Mouse (Mus musculus) MEL (cell line): ENCODE data around the gene Mbd3.

Experiments
- E2F4 ChIP-seq: IDR thresholded peaks from 2 replicates; pipeline ENCODE4 v1.6.1; 2011; ENCODE audit warnings: low read depth, low read length, improper control_type of control experiment, borderline replicate concordance
- EP300 ChIP-seq, 2 experiments: IDR thresholded peaks; 2 replicates each; pipeline ENCODE4 v1.6.1; 2011; ENCODE audit warnings: improper control_type of control experiment in 2 of 2, low read length in 2 of 2, low read depth in 1 of 2, mild to moderate bottlenecking in 1 of 2
- POLR2A ChIP-seq, 2 experiments: IDR thresholded peaks; 2 replicates each; pipeline ENCODE4 v1.6.1; 2011 to 2012; ENCODE audit warnings: low read length in 2 of 2, mild to moderate bottlenecking in 2 of 2, control low read depth in 1 of 2, improper control_type of control experiment in 1 of 2, low read depth in 1 of 2, moderate library complexity in 1 of 2; ENCODE audit not compliant: control insufficient read depth in 1 of 2, insufficient read depth in 1 of 2, poor library complexity in 1 of 2
- TCF12 ChIP-seq: IDR thresholded peaks from 2 replicates; pipeline ENCODE4 v1.6.1; 2014; ENCODE audit warnings: low read depth, mild to moderate bottlenecking, inconsistent platforms, low read length, improper control_type of control experiment, moderate library complexity
- USF1 ChIP-seq: IDR thresholded peaks from 2 replicates; pipeline ENCODE4 v1.6.1; 2014; ENCODE audit warnings: low read depth, mild to moderate bottlenecking, inconsistent platforms, low read length, improper control_type of control experiment, moderate library complexity
- ZMIZ1 ChIP-seq: IDR thresholded peaks from 2 replicates; pipeline ENCODE4 v1.6.1; 2012; ENCODE audit warnings: low read depth, mild to moderate bottlenecking, inconsistent platforms, low read length, improper control_type of control experiment, moderate library complexity

GRCm38 (mm10) chr10:80417371-80417770, 18.0 kb upstream of the Mbd3 start:
- TF ChIP-seq ZMIZ1 (no peak), POLR2A (IDR thresholded peaks at IDR 0.05; ENCODE audit: control insufficient read depth in 1 of 2, insufficient read depth in 1 of 2, low read depth in 1 of 2, low read length in 2 of 2, poor library complexity in 1 of 2) (no peak; a peak in 1 of 4 replicates), EP300 (IDR thresholded peaks at IDR 0.05; ENCODE audit: low read depth in 1 of 2, low read length in 2 of 2) (no peak), TCF12 (no peak), E2F4 (no peak), USF1 (no peak)
